Mouse (Mus musculus) MEL (cell line): ENCODE data around the gene Mcfd2. TPM values are rescaled to one million over a fixed set of nuclear protein-coding genes. Genes with fewer than 3 reads are reported as not detected.

ENCODE experiments used
- DNase-seq: peaks from one replicate; pipeline ENCODE4 v3.0.0; 2011; ENCODE audit warnings: low read depth, low spot score
- H3K27ac ChIP-seq: 2 replicates; pipeline ENCODE4 v1.5.1; 2012; ENCODE audit warnings: low read depth, mild to moderate bottlenecking, control low read depth, low read length, moderate library complexity; ENCODE audit not compliant: control insufficient read depth
- H3K27me3 ChIP-seq, 2 experiments: fragments of 150-350 bp in 1 of 2; sonication (generic) in 1 of 2; 2 replicates each; pipeline ENCODE4 v1.6.1; 2012; ENCODE audit warnings: low read length in 2 of 2, mild to moderate bottlenecking in 2 of 2, improper control_type of control experiment in 1 of 2, moderate library complexity in 1 of 2; ENCODE audit not compliant: insufficient read depth in 2 of 2, control insufficient read depth in 1 of 2
- H3K36me3 ChIP-seq, 2 experiments: 2 replicates each; pipeline ENCODE4 v1.6.1; 2012 to 2014; ENCODE audit warnings: low read length in 2 of 2, improper control_type of control experiment in 1 of 2, inconsistent platforms in 1 of 2, mild to moderate bottlenecking in 1 of 2; ENCODE audit not compliant: insufficient read depth in 2 of 2, control insufficient read depth in 1 of 2
- H3K4me1 ChIP-seq, 2 experiments: fragments of 150-350 bp in 1 of 2; sonication (generic) in 1 of 2; 2 replicates each; pipeline ENCODE4 v1.6.1; 2012; ENCODE audit warnings: low read length in 2 of 2, improper control_type of control experiment in 1 of 2, mild to moderate bottlenecking in 1 of 2; ENCODE audit not compliant: insufficient read depth in 2 of 2, control insufficient read depth in 1 of 2
- H3K4me3 ChIP-seq, 2 experiments: fragments of 150-350 bp in 1 of 2; sonication (generic) in 1 of 2; 2 replicates each; pipeline ENCODE4 v1.5.1; 2012; ENCODE audit warnings: low read depth in 2 of 2, low read length in 2 of 2, mild to moderate bottlenecking in 2 of 2, moderate library complexity in 2 of 2, control low read depth in 1 of 2, improper control_type of control experiment in 1 of 2; ENCODE audit not compliant: control insufficient read depth in 1 of 2, insufficient read depth in 1 of 2
- H3K79me2 ChIP-seq: 2 replicates; pipeline ENCODE4 v1.6.1; 2012; ENCODE audit warnings: mild to moderate bottlenecking, low read length, moderate library complexity; ENCODE audit not compliant: control insufficient read depth, poor library complexity, insufficient read depth
- H3K9ac ChIP-seq: 2 replicates; pipeline ENCODE4 v1.6.1; 2012; ENCODE audit warnings: low read depth, mild to moderate bottlenecking, control low read depth, low read length, moderate library complexity; ENCODE audit not compliant: control insufficient read depth, poor library complexity, severe bottlenecking
- H3K9me3 ChIP-seq: fragments of 150-350 bp; sonication (generic); replicated peaks from 2 replicates; pipeline ENCODE4 v1.6.1; 2012; ENCODE audit warnings: mild to moderate bottlenecking, low read length, improper control_type of control experiment, moderate library complexity; ENCODE audit not compliant: insufficient read depth
- BHLHE40 ChIP-seq: IDR thresholded peaks from 2 replicates; pipeline ENCODE4 v1.6.1; 2012; ENCODE audit warnings: low read depth, mild to moderate bottlenecking, inconsistent platforms, low read length, improper control_type of control experiment, borderline replicate concordance
- CHD1 ChIP-seq: IDR thresholded peaks from 2 replicates; pipeline ENCODE4 v1.6.1; 2012; ENCODE audit warnings: low read depth, mild to moderate bottlenecking, inconsistent platforms, low read length, improper control_type of control experiment
- CTCF ChIP-seq, 3 experiments: IDR thresholded peaks in 2 of 3; conservative IDR thresholded peaks in 1 of 3; 2 replicates each; pipeline ENCODE4 v1.5.1; 2011 to 2012; ENCODE audit warnings: low read length in 3 of 3, low read depth in 2 of 3, mild to moderate bottlenecking in 2 of 3, improper control_type of control experiment in 1 of 3, inconsistent platforms in 1 of 3, mixed read lengths in 1 of 3, moderate library complexity in 1 of 3; ENCODE audit not compliant: control insufficient read depth in 1 of 3, insufficient read depth in 1 of 3, poor library complexity in 1 of 3, severe bottlenecking in 1 of 3
- GABPA ChIP-seq: IDR thresholded peaks from 2 replicates; pipeline ENCODE4 v1.6.1; 2012; ENCODE audit warnings: low read depth, mild to moderate bottlenecking, inconsistent platforms, low read length, improper control_type of control experiment, moderate library complexity
- JUND ChIP-seq: IDR thresholded peaks from 2 replicates; pipeline ENCODE4 v1.6.1; 2011; ENCODE audit warnings: low read depth, mild to moderate bottlenecking, improper control_type of control experiment, low read length
- MAFK ChIP-seq: IDR thresholded peaks from 2 replicates; pipeline ENCODE4 v1.6.1; 2011; ENCODE audit warnings: low read depth, mild to moderate bottlenecking, low read length, improper control_type of control experiment, borderline replicate concordance
- MYB ChIP-seq: IDR thresholded peaks from 2 replicates; pipeline ENCODE4 v1.6.1; 2011; ENCODE audit warnings: mild to moderate bottlenecking, low read depth, low read length, improper control_type of control experiment
- NELFE ChIP-seq: IDR thresholded peaks from 2 replicates; pipeline ENCODE4 v1.6.1; 2011; ENCODE audit warnings: low read depth, low read length, improper control_type of control experiment
- POLR2A ChIP-seq, 2 experiments: IDR thresholded peaks; 2 replicates each; pipeline ENCODE4 v1.6.1; 2011 to 2012; ENCODE audit warnings: low read length in 2 of 2, mild to moderate bottlenecking in 2 of 2, control low read depth in 1 of 2, improper control_type of control experiment in 1 of 2, low read depth in 1 of 2, moderate library complexity in 1 of 2; ENCODE audit not compliant: control insufficient read depth in 1 of 2, insufficient read depth in 1 of 2, poor library complexity in 1 of 2
- POLR2AphosphoS5 ChIP-seq: IDR thresholded peaks from 2 replicates; pipeline ENCODE4 v1.6.1; 2012; ENCODE audit warnings: low read depth, borderline replicate concordance, mild to moderate bottlenecking, inconsistent platforms, low read length, moderate library complexity, mixed read lengths
- SMC3 ChIP-seq: IDR thresholded peaks from 2 replicates; pipeline ENCODE4 v1.6.1; 2011; ENCODE audit warnings: low read depth, low read length, improper control_type of control experiment
- TBP ChIP-seq: IDR thresholded peaks from 2 replicates; pipeline ENCODE4 v1.8.0; 2011; ENCODE audit warnings: low read depth, low read length, improper control_type of control experiment
- USF2 ChIP-seq, 2 experiments: IDR thresholded peaks; 2 replicates each; pipeline ENCODE4 v1.6.1; 2011 to 2012; ENCODE audit warnings: improper control_type of control experiment in 2 of 2, low read length in 2 of 2, borderline replicate concordance in 1 of 2, inconsistent platforms in 1 of 2, low read depth in 1 of 2, mild to moderate bottlenecking in 1 of 2; ENCODE audit not compliant: insufficient read depth in 1 of 2
- ZC3H11A ChIP-seq: IDR thresholded peaks from 2 replicates; pipeline ENCODE4 v1.6.1; 2012; ENCODE audit warnings: low read depth, mild to moderate bottlenecking, inconsistent platforms, low read length, improper control_type of control experiment
- ZNF384 ChIP-seq: IDR thresholded peaks from 2 replicates; pipeline ENCODE4 v1.6.1; 2012; ENCODE audit warnings: low read depth, mild to moderate bottlenecking, inconsistent platforms, low read length, improper control_type of control experiment
- polyA plus RNA-seq, 2 experiments: library from polyadenylated mRNA; stranded (reverse) in 1 of 2; unstranded in 1 of 2; fragments of >175 nt in 1 of 2; fragments of >200 nt in 1 of 2; gene quantifications; 2 replicates each; pipeline versions ENCODE4 v1.2.1 to v1.2.4; 2012; ENCODE audit warnings: low replicate concordance in 2 of 2, low read depth in 1 of 2; ENCODE audit not compliant: insufficient read length in 2 of 2, insufficient read depth in 1 of 2, missing spikeins in 1 of 2
- total RNA-seq: library from RNA; depleted of rRNA; stranded (reverse); fragments of 300-350 nt; gene quantifications from 2 replicates; pipeline ENCODE4 v1.2.3, GENCODE M21; 2012

Gene Mcfd2
- total and polyA plus RNA-seq, 3 experiments: 50.4 to 52.6 TPM; not detected in 1

DNA sequence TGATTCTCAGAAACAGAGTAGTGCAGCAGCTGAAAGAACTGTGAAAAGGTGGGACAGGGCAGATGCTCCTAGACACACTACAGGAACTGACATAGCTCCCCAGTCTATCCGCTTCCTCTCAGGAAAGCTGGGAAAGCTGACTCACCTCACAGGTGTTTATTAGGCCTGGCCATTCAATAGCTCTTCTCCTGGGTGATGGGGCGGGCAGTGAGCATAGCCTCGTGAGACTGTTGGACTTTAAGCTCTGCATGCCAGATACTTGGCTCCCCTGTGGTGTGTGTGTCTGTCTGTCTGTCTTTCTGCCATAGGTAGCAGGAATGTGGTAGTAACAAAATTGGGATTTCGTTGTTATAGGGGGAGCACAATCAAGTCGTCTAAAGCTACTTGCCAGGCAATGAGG, 23.6 kb upstream of the Mcfd2 start:
- no peak for TF ChIP-seq USF2 (IDR thresholded peaks at IDR 0.05; ENCODE audit: borderline replicate concordance in 1 of 2, insufficient read depth in 1 of 2, low read depth in 1 of 2, low read length in 2 of 2)
- no peak for TF ChIP-seq ZNF384
- TF ChIP-seq ZC3H11A: no peak
- no peak for TF ChIP-seq MYB
- TF ChIP-seq SMC3: no peak
- no peak for TF ChIP-seq JUND
- no peak for TF ChIP-seq BHLHE40
- no peak for TF ChIP-seq GABPA
- TF ChIP-seq CTCF (IDR thresholded peaks at IDR 0.05 in 2 of 3, conservative IDR thresholded peaks at IDR 0.05 in 1 of 3; ENCODE audit: control insufficient read depth in 1 of 3, insufficient read depth in 1 of 3, low read depth in 2 of 3, low read length in 3 of 3, poor library complexity in 1 of 3, severe bottlenecking in 1 of 3): no peak
- TF ChIP-seq, all 39 proteins: peak for 0
- Histone ChIP-seq H3K4me1 (0 out of 4 replicates have a peak, but pooled peaks cover 0 to under 1% of the 10 kb centered on the region in 2 experiments), H3K79me2 (peaks cover under 1% of the 10 kb centered on the region; the same call in 1 of the 2 replicates), H3K4me3 (no peak overlapping the region), H3K9me3 (no peaks in the 10 kb centered on the region), H3K9ac (no peak overlapping the region), H3K36me3 (no peaks in the 10 kb centered on the region; a peak in 1 of 4 replicates), H3K27me3 (no peaks in the 10 kb centered on the region), H3K27ac (no peak overlapping the region)
- no peak for DNase-seq

- Histone ChIP-seq H3K9ac (no peak overlapping the region), H3K4me1 (peaks cover 0 to 5% of the 10 kb centered on the region in 2 experiments; a peak in 1 of 4 replicates), H3K36me3 (no peaks in the 10 kb centered on the region; a peak in 1 of 4 replicates), H3K9me3 (no peaks in the 10 kb centered on the region), H3K27me3 (no peaks in the 10 kb centered on the region), H3K4me3 (no peak overlapping the region), H3K79me2 (peaks cover 7% of the 10 kb centered on the region), H3K27ac (no peak overlapping the region)
- no peak for DNase-seq
- no peak for TF ChIP-seq TBP
- no peak for TF ChIP-seq NELFE
- no peak for TF ChIP-seq CHD1
- TF ChIP-seq POLR2A (IDR thresholded peaks at IDR 0.05; ENCODE audit: control insufficient read depth in 1 of 2, insufficient read depth in 1 of 2, low read depth in 1 of 2, low read length in 2 of 2, poor library complexity in 1 of 2): no peak
- TF ChIP-seq MAFK: no peak
- no peak for TF ChIP-seq ZNF384
- no peak for TF ChIP-seq POLR2AphosphoS5
- TF ChIP-seq SMC3: no peak
These were observed 22.4 kb upstream of the Mcfd2 start for GRCm38 (mm10) chr17:87288131-87288530.
